Mouse (Mus musculus) right cerebral cortex, postnatal 14 days (tissue): ENCODE data around the gene Sox6.
A peak's percentile ranks its signal among the peaks of the same experiment; 100 is the strongest.

Experiments used
- DNase-seq: peaks from one replicate; pipeline ENCODE4 v3.0.0; 2022

Gene Sox6

GRCm38 (mm10) chr7:115545585-115546374, 492.8 kb downstream of the Sox6 start:
- DNase-seq: no peak

- DNase-seq: no peak
Observed at GRCm38 (mm10) chr7:115543596-115543995, 495.0 kb downstream of the Sox6 start.

- no peak for DNase-seq
Observed at GRCm38 (mm10) chr7:115540261-115540660, 498.3 kb downstream of the Sox6 start.

GRCm38 (mm10) chr7:115539003-115539402, 499.6 kb downstream of the Sox6 start:
- DNase-seq: no peak

GRCm38 (mm10) chr7:115537636-115538035, 501.0 kb downstream of the Sox6 start:
- DNase-seq: no peak

- no peak for DNase-seq
Observed at GRCm38 (mm10) chr7:115536521-115536920, 502.1 kb downstream of the Sox6 start.

GRCm38 (mm10) chr7:115531875-115532274, 506.7 kb downstream of the Sox6 start:
- no peak for DNase-seq

GRCm38 (mm10) chr7:115531217-115531616, 507.4 kb downstream of the Sox6 start:
- no peak for DNase-seq

GRCm38 (mm10) chr7:115517701-115518100, 520.9 kb downstream of the Sox6 start:
- DNase-seq: no peak

GRCm38 (mm10) chr7:115513681-115514080, 524.9 kb downstream of the Sox6 start:
- DNase-seq: no peak

GRCm38 (mm10) chr7:115511777-115512176, 526.8 kb downstream of the Sox6 start:
- no peak for DNase-seq

GRCm38 (mm10) chr7:115511091-115511490, 527.5 kb downstream of the Sox6 start:
- DNase-seq: no peak

GRCm38 (mm10) chr7:115510045-115510444, 528.6 kb downstream of the Sox6 start:
- DNase-seq: no peak

GRCm38 (mm10) chr7:115506385-115506784, 532.2 kb downstream of the Sox6 start:
- DNase-seq: no peak

GRCm38 (mm10) chr7:115501497-115501896, 537.1 kb downstream of the Sox6 start:
- DNase-seq: no peak

- no peak for DNase-seq
Observed at GRCm38 (mm10) chr7:115500825-115501224, 537.8 kb downstream of the Sox6 start.

- DNase-seq: no peak
Observed at GRCm38 (mm10) chr7:115500170-115500569, 538.4 kb downstream of the Sox6 start.

- DNase-seq: no peak
Observed at GRCm38 (mm10) chr7:115491721-115492120, 546.9 kb downstream of the Sox6 start.

GRCm38 (mm10) chr7:115489608-115490007, 549.0 kb downstream of the Sox6 start:
- peak; percentile 20 for DNase-seq

GRCm38 (mm10) chr7:115486431-115486830, 552.2 kb downstream of the Sox6 start:
- DNase-seq: no peak

- no peak for DNase-seq
Observed at GRCm38 (mm10) chr7:115485664-115486409, 552.8 kb downstream of the Sox6 start.

GRCm38 (mm10) chr7:115477763-115478162, 560.8 kb downstream of the Sox6 start:
- no peak for DNase-seq

GRCm38 (mm10) chr7:115476881-115477665, 561.5 kb downstream of the Sox6 start:
- no peak for DNase-seq
